Mouse (Mus musculus): ENCODE measurements around the gene Trim80. TPM values are rescaled to one million over a fixed set of nuclear protein-coding genes. Genes with fewer than 3 reads are reported as not detected.
A peak's percentile ranks its signal among the peaks of the same experiment; 100 is the strongest.
"Not testable (repeated sequence)": the region's sequence is repeated elsewhere in the genome, so short reads cannot be mapped to it uniquely, and the experiment has no call there.

The Trim80 gene
- polyA plus RNA-seq, 1 experiment from 2014 or later = not detected

DNA sequence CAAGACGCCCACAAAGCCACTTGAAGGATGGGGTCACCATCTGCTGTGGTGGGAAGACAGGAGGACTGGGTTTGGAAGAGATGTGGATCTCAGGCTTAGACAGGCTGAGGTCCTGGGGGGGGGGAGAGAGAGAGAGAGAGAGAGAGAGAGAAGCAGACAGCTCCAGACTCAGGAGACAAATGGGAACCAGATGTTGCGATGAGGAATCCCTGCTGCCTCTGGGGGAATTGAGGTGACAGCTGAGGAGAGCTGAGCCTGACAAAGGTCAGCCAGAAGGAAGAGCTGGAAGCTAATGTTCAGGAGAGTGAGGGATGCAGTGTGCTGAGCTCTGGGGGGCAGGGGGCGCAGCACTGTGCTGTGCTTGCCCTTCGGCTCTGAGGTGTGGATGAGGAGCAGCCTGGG lies 26.9 kb downstream of the Trim80 start:
- no peak overlapping the region for H3K4me3 ChIP-seq (replicated peaks; ENCODE audit: low read length)
- no peaks in the 10 kb centered on the region for H3K27me3 ChIP-seq (replicated peaks; ENCODE audit: control insufficient read depth, insufficient read depth, low read length)
- no peak overlapping the region for H3K27ac ChIP-seq (ENCODE audit: low read length)
- H3K4me2 ChIP-seq (ENCODE audit: low read length) = no peak overlapping the region
- H3K9me3 ChIP-seq (ENCODE audit: control insufficient read depth, low read length) = no peaks in the 10 kb centered on the region
- H3K4me1 ChIP-seq (replicated peaks; ENCODE audit: control insufficient read depth, insufficient read depth, low read length) = no peaks in the 10 kb centered on the region
- no peak for ATAC-seq
- H3K9ac ChIP-seq (replicated peaks; ENCODE audit: low read depth, low read length) = no peak overlapping the region
- H3K36me3 ChIP-seq (ENCODE audit: control insufficient read depth, insufficient read depth) = no peaks in the 10 kb centered on the region
- WGBS = 73% methylated on average over 4 of the region's 4 CpGs

GRCm38 (mm10) chr11:115472183-115472582 lies 31.8 kb downstream of the Trim80 start:
- Histone ChIP-seq H3K27me3 (replicated peaks; ENCODE audit: control insufficient read depth, insufficient read depth, low read length) (no peaks in the 10 kb centered on the region), H3K4me3 (replicated peaks; ENCODE audit: low read length) (no peak overlapping the region), H3K36me3 (ENCODE audit: control insufficient read depth, insufficient read depth) (no peaks in the 10 kb centered on the region), H3K4me2 (ENCODE audit: low read length) (no peak overlapping the region), H3K27ac (ENCODE audit: low read length) (no peak overlapping the region), H3K4me1 (replicated peaks; ENCODE audit: control insufficient read depth, insufficient read depth, low read length) (peaks cover 25% of the 10 kb centered on the region), H3K9me3 (ENCODE audit: control insufficient read depth, low read length) (no peaks in the 10 kb centered on the region), H3K9ac (replicated peaks; ENCODE audit: low read depth, low read length) (no peak overlapping the region)
- WGBS = 85% methylated on average over 7 of the region's 7 CpGs
- no peak for ATAC-seq

DNA sequence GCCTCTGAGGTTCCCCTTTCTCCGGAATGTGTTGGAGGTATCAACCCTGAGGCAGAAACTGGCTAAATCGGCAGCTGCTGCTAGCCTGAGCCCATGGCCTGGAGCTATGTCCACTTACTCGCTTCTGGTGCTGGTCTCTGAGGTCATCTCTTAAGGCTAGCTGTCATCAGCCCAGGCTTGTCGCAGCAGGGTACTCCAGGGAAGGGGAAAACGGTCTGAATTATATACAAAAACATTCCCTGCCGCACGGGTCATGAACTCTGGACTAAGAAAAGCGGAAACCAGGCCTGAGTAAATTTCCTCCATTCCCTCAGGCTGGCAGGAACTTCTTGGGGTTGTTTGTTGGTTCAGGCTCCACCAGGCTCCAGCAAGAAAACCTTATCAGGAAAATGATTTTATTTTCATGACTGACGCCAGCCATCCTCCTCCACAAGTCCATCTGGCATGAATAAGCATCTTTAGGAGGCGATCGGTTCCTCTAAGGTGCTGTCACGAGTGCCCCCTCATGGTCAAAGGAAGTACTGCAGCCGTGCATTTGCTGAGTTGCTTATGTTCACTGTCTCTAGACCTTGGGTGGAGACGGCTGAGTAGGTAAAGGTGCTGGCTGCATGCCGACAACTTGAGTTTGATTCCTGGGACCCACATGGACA lies 33.4 kb downstream of the Trim80 start:
- no peak for ATAC-seq
- H3K36me3 ChIP-seq (ENCODE audit: control insufficient read depth, insufficient read depth) = no peaks in the 10 kb centered on the region
- peaks cover 28% of the 10 kb centered on the region for H3K4me1 ChIP-seq (replicated peaks; ENCODE audit: control insufficient read depth, insufficient read depth, low read length)
- peak overlapping the region; percentile 49 for H3K27ac ChIP-seq (ENCODE audit: low read length)
- no peak overlapping the region for H3K4me2 ChIP-seq (ENCODE audit: low read length)
- no peak overlapping the region; the same call in 1 of the 2 replicates for H3K9ac ChIP-seq (replicated peaks; ENCODE audit: low read depth, low read length)
- H3K27me3 ChIP-seq (replicated peaks; ENCODE audit: control insufficient read depth, insufficient read depth, low read length) = no peaks in the 10 kb centered on the region
- no peak overlapping the region for H3K4me3 ChIP-seq (replicated peaks; ENCODE audit: low read length)
- no peaks in the 10 kb centered on the region for H3K9me3 ChIP-seq (ENCODE audit: control insufficient read depth, low read length)
- WGBS = 24% methylated on average over 15 of the region's 15 CpGs

DNA sequence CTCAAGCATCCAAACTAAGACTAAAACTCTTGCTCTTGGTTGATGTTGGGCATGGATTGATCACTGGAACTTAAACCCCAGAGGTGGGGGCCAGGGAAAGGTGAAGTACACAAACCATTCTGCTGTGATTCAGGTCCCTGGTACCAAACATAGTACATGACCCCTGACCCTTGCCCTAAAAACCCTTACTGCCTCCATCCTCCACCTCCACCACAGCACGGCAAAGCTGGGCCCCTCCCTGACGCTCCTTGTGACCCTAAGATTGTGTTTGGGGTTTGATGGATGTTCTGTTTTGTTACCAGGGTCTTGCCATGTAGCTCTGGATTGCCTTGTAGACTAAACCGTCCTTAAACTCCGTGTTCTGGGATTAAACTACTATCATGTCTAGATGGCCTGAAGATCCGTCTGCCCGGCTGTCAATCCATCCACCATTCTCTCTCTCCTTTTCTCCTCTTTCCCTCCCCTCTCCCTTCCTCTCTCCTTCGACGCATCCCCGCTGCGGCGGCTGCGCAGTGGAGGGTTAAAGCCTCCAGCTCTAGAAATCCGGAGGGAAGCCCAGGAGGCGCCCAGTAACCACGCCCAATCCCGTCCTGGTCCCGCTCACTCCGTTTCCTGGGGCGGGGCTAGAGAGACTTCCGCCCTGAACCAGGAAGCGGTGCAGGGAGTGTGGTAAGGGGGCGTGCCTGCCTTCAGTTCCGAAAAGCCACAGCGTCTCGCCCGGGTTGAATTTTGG lies 34.8 kb downstream of the Trim80 start, which contains the start of gene Armc7:
Gene Armc7, plus strand, starts transcription at position 643 of the 733 bp plus-strand sequence.
- under 1% methylated on average over 26 of the region's 26 CpGs for WGBS
- no peaks in the 10 kb centered on the region for H3K9me3 ChIP-seq (ENCODE audit: control insufficient read depth, low read length)
- ATAC-seq = peak; percentile 99

DNA sequence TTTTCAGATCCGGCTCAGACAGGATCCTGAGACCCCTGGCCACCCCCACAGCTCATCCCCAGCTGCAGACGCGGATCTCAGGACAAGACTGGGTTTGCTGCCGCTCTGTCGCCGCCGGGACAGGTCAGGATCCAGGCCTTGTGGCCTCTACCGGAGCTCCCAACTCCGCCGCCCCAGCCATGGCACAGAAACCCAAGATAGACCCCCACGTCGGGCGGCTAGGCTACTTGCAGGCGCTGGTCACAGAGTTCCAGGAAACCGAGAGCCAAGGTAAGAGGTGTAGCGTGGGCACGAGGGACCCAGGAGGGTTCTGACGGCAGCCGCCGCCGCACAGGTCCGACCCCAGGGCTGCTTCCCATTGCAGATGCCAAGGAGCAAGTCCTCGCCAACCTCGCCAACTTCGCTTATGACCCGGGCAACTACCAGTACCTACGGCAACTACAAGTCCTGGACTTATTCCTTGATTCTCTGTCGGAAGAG lies 35.5 kb downstream of the Trim80 start:
- 4% methylated on average over 28 of the region's 28 CpGs for WGBS
- peak overlapping the region; percentile 77 for H3K27ac ChIP-seq (ENCODE audit: low read length)
- peak overlapping the region; percentile 56 for H3K9ac ChIP-seq (replicated peaks; ENCODE audit: low read depth, low read length)
- H3K4me3 ChIP-seq (replicated peaks; ENCODE audit: low read length) = peak overlapping the region; percentile 82
- H3K4me1 ChIP-seq (replicated peaks; ENCODE audit: control insufficient read depth, insufficient read depth, low read length) = peaks cover 28% of the 10 kb centered on the region
- no peaks in the 10 kb centered on the region for H3K27me3 ChIP-seq (replicated peaks; ENCODE audit: control insufficient read depth, insufficient read depth, low read length)
- no peaks in the 10 kb centered on the region for H3K9me3 ChIP-seq (ENCODE audit: control insufficient read depth, low read length)
- ATAC-seq = peak; percentile 26
- peak overlapping the region; percentile 93 for H3K4me2 ChIP-seq (ENCODE audit: low read length)
- H3K36me3 ChIP-seq (ENCODE audit: control insufficient read depth, insufficient read depth) = no peaks in the 10 kb centered on the region

More for the DNA sequence above, 34.8 kb downstream of the Trim80 start, which contains the start of gene Armc7:
- Histone ChIP-seq H3K4me2 (ENCODE audit: low read length) (peak within 1 kb of the TSS; percentile 93), H3K36me3 (ENCODE audit: control insufficient read depth, insufficient read depth) (no peaks in the 10 kb centered on the region), H3K9ac (replicated peaks; ENCODE audit: low read depth, low read length) (peak within 1 kb of the TSS; percentile 56), H3K27me3 (replicated peaks; ENCODE audit: control insufficient read depth, insufficient read depth, low read length) (no peaks in the 10 kb centered on the region), H3K4me3 (replicated peaks; ENCODE audit: low read length) (peak within 1 kb of the TSS; percentile 82), H3K4me1 (replicated peaks; ENCODE audit: control insufficient read depth, insufficient read depth, low read length) (peaks cover 28% of the 10 kb centered on the region), H3K27ac (ENCODE audit: low read length) (peak within 1 kb of the TSS; percentile 77)

- not testable (repeated sequence) for H3K9me3 ChIP-seq (ENCODE audit: control insufficient read depth, low read length); H3K27me3 ChIP-seq (replicated peaks; ENCODE audit: control insufficient read depth, insufficient read depth, low read length); H3K27ac ChIP-seq (ENCODE audit: low read length); H3K36me3 ChIP-seq (ENCODE audit: control insufficient read depth, insufficient read depth); H3K4me3 ChIP-seq (replicated peaks; ENCODE audit: low read length); H3K9ac ChIP-seq (replicated peaks; ENCODE audit: low read depth, low read length); ATAC-seq
- Histone ChIP-seq H3K4me2 (ENCODE audit: low read length) (peak overlapping the region; percentile 93), H3K4me1 (replicated peaks; ENCODE audit: control insufficient read depth, insufficient read depth, low read length) (peaks cover 28% of the 10 kb centered on the region)
- 80% methylated on average over 4 of the region's 4 CpGs for WGBS
These were observed 36.3 kb downstream of the Trim80 start for GRCm38 (mm10) chr11:115476630-115477029.

DNA sequence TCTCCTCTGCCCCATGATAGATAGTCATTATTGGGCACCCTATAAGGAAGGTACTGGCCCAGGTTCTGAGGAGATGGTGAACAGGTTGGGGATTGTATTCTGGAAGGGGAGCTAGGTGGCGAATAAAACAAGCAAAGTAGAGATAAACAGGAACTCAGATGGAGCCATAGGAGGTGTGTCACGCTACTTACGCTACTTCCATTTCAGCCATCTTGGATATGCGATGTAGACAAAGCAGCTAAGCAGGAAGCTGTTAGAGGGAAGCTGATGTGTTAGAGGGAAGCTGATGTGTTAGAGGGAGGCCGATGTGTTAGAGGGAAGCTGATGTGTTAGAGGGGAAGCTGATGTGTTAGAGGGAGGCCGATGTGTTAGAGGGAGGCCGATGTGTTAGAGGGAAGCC lies 37.0 kb downstream of the Trim80 start:
- 87% methylated on average over 7 of the region's 7 CpGs for WGBS
- not testable (repeated sequence) for H3K9me3 ChIP-seq (ENCODE audit: control insufficient read depth, low read length); H3K27ac ChIP-seq (ENCODE audit: low read length); H3K36me3 ChIP-seq (ENCODE audit: control insufficient read depth, insufficient read depth); H3K9ac ChIP-seq (replicated peaks; ENCODE audit: low read depth, low read length); H3K27me3 ChIP-seq (replicated peaks; ENCODE audit: control insufficient read depth, insufficient read depth, low read length); H3K4me3 ChIP-seq (replicated peaks; ENCODE audit: low read length); H3K4me2 ChIP-seq (ENCODE audit: low read length); ATAC-seq
- peaks cover 28% of the 10 kb centered on the region for H3K4me1 ChIP-seq (replicated peaks; ENCODE audit: control insufficient read depth, insufficient read depth, low read length)

DNA sequence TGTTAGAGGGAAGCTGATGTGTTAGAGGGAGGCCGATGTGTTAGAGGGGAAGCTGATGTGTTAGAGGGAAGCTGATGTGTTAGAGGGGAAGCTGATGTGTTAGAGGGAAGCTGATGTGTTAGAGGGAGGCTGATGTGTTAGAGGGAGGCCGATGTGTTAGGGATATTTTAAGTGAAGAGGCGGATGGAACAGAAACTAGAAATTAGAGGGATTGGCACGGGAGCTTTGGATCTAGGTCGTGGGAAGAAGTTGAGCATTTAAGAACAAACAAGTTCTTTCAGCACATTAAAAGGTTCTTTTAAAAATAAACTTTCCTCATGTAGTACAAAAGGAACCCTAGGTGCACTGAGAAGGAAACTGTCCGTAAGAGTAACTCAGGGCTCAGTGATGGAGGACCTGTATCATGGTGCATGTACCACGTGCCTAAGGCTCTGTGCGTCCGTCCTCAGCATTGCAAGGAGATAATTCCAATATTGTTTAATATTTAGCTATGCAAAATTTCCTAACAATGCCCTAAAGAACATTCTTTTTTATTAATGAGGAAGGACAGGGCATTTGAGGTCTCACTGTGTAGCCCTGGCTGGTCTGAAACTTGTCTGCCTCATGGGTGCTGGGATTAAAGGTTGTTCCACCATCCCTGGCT lies 38.1 kb downstream of the Trim80 start:
- Histone ChIP-seq H3K27me3 (replicated peaks; ENCODE audit: control insufficient read depth, insufficient read depth, low read length) (no peaks in the 10 kb centered on the region), H3K9ac (replicated peaks; ENCODE audit: low read depth, low read length) (no peak overlapping the region), H3K36me3 (ENCODE audit: control insufficient read depth, insufficient read depth) (no peaks in the 10 kb centered on the region), H3K4me1 (replicated peaks; ENCODE audit: control insufficient read depth, insufficient read depth, low read length) (peaks cover 27% of the 10 kb centered on the region), H3K9me3 (ENCODE audit: control insufficient read depth, low read length) (no peaks in the 10 kb centered on the region), H3K27ac (ENCODE audit: low read length) (no peak overlapping the region), H3K4me2 (ENCODE audit: low read length) (no peak overlapping the region), H3K4me3 (replicated peaks; ENCODE audit: low read length) (no peak overlapping the region)
- WGBS = 89% methylated on average over 9 of the region's 9 CpGs
- ATAC-seq = no peak

- H3K36me3 ChIP-seq (ENCODE audit: control insufficient read depth, insufficient read depth) = no peaks in the 10 kb centered on the region
- H3K27me3 ChIP-seq (replicated peaks; ENCODE audit: control insufficient read depth, insufficient read depth, low read length) = no peaks in the 10 kb centered on the region
- H3K4me1 ChIP-seq (replicated peaks; ENCODE audit: control insufficient read depth, insufficient read depth, low read length) = peaks cover 8% of the 10 kb centered on the region
- WGBS = 84% methylated on average over 6 of the region's 6 CpGs
- H3K9ac ChIP-seq (replicated peaks; ENCODE audit: low read depth, low read length) = no peak overlapping the region
- ATAC-seq = no peak
- H3K27ac ChIP-seq (ENCODE audit: low read length) = no peak overlapping the region
- H3K4me2 ChIP-seq (ENCODE audit: low read length) = no peak overlapping the region
- no peak overlapping the region for H3K4me3 ChIP-seq (replicated peaks; ENCODE audit: low read length)
- H3K9me3 ChIP-seq (ENCODE audit: control insufficient read depth, low read length) = no peaks in the 10 kb centered on the region
These were observed 41.4 kb downstream of the Trim80 start for GRCm38 (mm10) chr11:115481553-115482259.

Data from forebrain, embryonic 16.5 days (tissue).